Mouse (Mus musculus): ENCODE measurements around the gene Slc22a23. TPM values are rescaled to one million over a fixed set of nuclear protein-coding genes. Genes with fewer than 3 reads are reported as not detected.

Slc22a23 gene
- polyA plus RNA-seq, 1 experiment from 2014 or later, result 11.6 TPM

- no peak overlapping the region for H3K4me3 ChIP-seq (ENCODE audit: low read depth, low read length)
- H3K9me3 ChIP-seq (ENCODE audit: control insufficient read depth, low read length), result no peaks in the 10 kb centered on the region
- H3K36me3 ChIP-seq (ENCODE audit: control insufficient read depth, insufficient read depth, low read length), result no peaks in the 10 kb centered on the region
- no peak overlapping the region for H3K9ac ChIP-seq (ENCODE audit: low read depth, low read length)
- H3K4me2 ChIP-seq, result no peak overlapping the region; the same call in 1 of the 2 replicates
- peaks cover 58% of the 10 kb centered on the region for H3K27me3 ChIP-seq (replicated peaks; ENCODE audit: control insufficient read depth, insufficient read depth, low read length)
- 35% methylated on average over 6 of the region's 6 CpGs for whole genome bisulfite sequencing
- peaks cover 18% of the 10 kb centered on the region for H3K4me1 ChIP-seq (replicated peaks; ENCODE audit: control insufficient read depth, insufficient read depth, low read length)
- no peak for ATAC-seq (replicated peaks; ENCODE audit: low FRiP score)
- no peak overlapping the region for H3K27ac ChIP-seq (ENCODE audit: low read depth, low read length)
- DNase-seq (ENCODE audit: low spot score), result no peak
These were observed 212.1 kb downstream of the Slc22a23 start for GRCm38 (mm10) chr13:34132875-34133274.

GRCm38 (mm10) chr13:34132299-34132698, 212.7 kb downstream of the Slc22a23 start:
- no peak for DNase-seq (ENCODE audit: low spot score)
- Histone ChIP-seq H3K27ac (ENCODE audit: low read depth, low read length) (no peak overlapping the region), H3K36me3 (ENCODE audit: control insufficient read depth, insufficient read depth, low read length) (no peaks in the 10 kb centered on the region), H3K27me3 (replicated peaks; ENCODE audit: control insufficient read depth, insufficient read depth, low read length) (peaks cover 54% of the 10 kb centered on the region), H3K4me3 (ENCODE audit: low read depth, low read length) (peak overlapping the region; percentile 11; the same call in 1 of the 2 replicates), H3K4me1 (replicated peaks; ENCODE audit: control insufficient read depth, insufficient read depth, low read length) (peaks cover 18% of the 10 kb centered on the region), H3K9ac (ENCODE audit: low read depth, low read length) (no peak overlapping the region), H3K9me3 (ENCODE audit: control insufficient read depth, low read length) (no peaks in the 10 kb centered on the region), H3K4me2 (peak overlapping the region; percentile 91)
- 3% methylated on average over 15 of the region's 15 CpGs for WGBS
- no peak for ATAC-seq (replicated peaks; ENCODE audit: low FRiP score)

GRCm38 (mm10) chr13:34131708-34132060, 213.3 kb downstream of the Slc22a23 start:
- Histone ChIP-seq H3K4me3 (ENCODE audit: low read depth, low read length) (peak overlapping the region; percentile 66), H3K4me1 (replicated peaks; ENCODE audit: control insufficient read depth, insufficient read depth, low read length) (peaks cover 18% of the 10 kb centered on the region), H3K27me3 (replicated peaks; ENCODE audit: control insufficient read depth, insufficient read depth, low read length) (peaks cover 54% of the 10 kb centered on the region), H3K27ac (ENCODE audit: low read depth, low read length) (no peak overlapping the region), H3K36me3 (ENCODE audit: control insufficient read depth, insufficient read depth, low read length) (no peaks in the 10 kb centered on the region), H3K9me3 (ENCODE audit: control insufficient read depth, low read length) (no peaks in the 10 kb centered on the region), H3K4me2 (peak overlapping the region; percentile 91), H3K9ac (ENCODE audit: low read depth, low read length) (peak overlapping the region; percentile 1; the same call in 1 of the 2 replicates)
- WGBS, result 6% methylated on average over 10 of the region's 10 CpGs
- ATAC-seq (replicated peaks; ENCODE audit: low FRiP score) (no peak), DNase-seq (ENCODE audit: low spot score) (peak; percentile 54)

GRCm38 (mm10) chr13:34131011-34131707, 213.8 kb downstream of the Slc22a23 start:
- H3K9ac ChIP-seq (ENCODE audit: low read depth, low read length), result peak overlapping the region; percentile 1; the same call in 1 of the 2 replicates
- under 1% methylated on average over 24 of the region's 24 CpGs for WGBS
- ATAC-seq (replicated peaks; ENCODE audit: low FRiP score), result peak; percentile 61; the same call in 1 of the 2 replicates

GRCm38 (mm10) chr13:34130226-34130731, 214.7 kb downstream of the Slc22a23 start, which contains the start of gene Tubb2b:
TSS of gene Tubb2b (minus strand) at chr13:34130466.
- H3K4me3 ChIP-seq (ENCODE audit: low read depth, low read length), result peak within 1 kb of the TSS; percentile 66
- DNase-seq (ENCODE audit: low spot score) (peak; percentile 77), ATAC-seq (replicated peaks; ENCODE audit: low FRiP score) (peak; percentile 71)
- H3K9me3 ChIP-seq (ENCODE audit: control insufficient read depth, low read length), result no peaks in the 10 kb centered on the region
- peaks cover 51% of the 10 kb centered on the region for H3K27me3 ChIP-seq (replicated peaks; ENCODE audit: control insufficient read depth, insufficient read depth, low read length)
- under 1% methylated on average over 26 of the region's 26 CpGs for WGBS
- H3K36me3 ChIP-seq (ENCODE audit: control insufficient read depth, insufficient read depth, low read length), result no peaks in the 10 kb centered on the region
- H3K27ac ChIP-seq (ENCODE audit: low read depth, low read length), result no peak within 1 kb of the TSS
- H3K4me2 ChIP-seq, result peak within 1 kb of the TSS; percentile 91
- H3K4me1 ChIP-seq (replicated peaks; ENCODE audit: control insufficient read depth, insufficient read depth, low read length), result peaks cover 18% of the 10 kb centered on the region
- H3K9ac ChIP-seq (ENCODE audit: low read depth, low read length), result peak within 1 kb of the TSS; percentile 41; the same call in 1 of the 2 replicates

More at GRCm38 (mm10) chr13:34131011-34131707, 213.8 kb downstream of the Slc22a23 start:
- Histone ChIP-seq H3K4me3 (ENCODE audit: low read depth, low read length) (peak overlapping the region; percentile 66), H3K9me3 (ENCODE audit: control insufficient read depth, low read length) (no peaks in the 10 kb centered on the region), H3K27ac (ENCODE audit: low read depth, low read length) (no peak overlapping the region), H3K4me1 (replicated peaks; ENCODE audit: control insufficient read depth, insufficient read depth, low read length) (peaks cover 18% of the 10 kb centered on the region), H3K36me3 (ENCODE audit: control insufficient read depth, insufficient read depth, low read length) (no peaks in the 10 kb centered on the region), H3K4me2 (peak overlapping the region; percentile 91), H3K27me3 (replicated peaks; ENCODE audit: control insufficient read depth, insufficient read depth, low read length) (peaks cover 54% of the 10 kb centered on the region)
- peak; percentile 71 for DNase-seq (ENCODE audit: low spot score)

- DNase-seq (ENCODE audit: low spot score), result peak; percentile 52
- no peaks in the 10 kb centered on the region for H3K36me3 ChIP-seq (ENCODE audit: control insufficient read depth, insufficient read depth, low read length)
- H3K4me2 ChIP-seq, result peak overlapping the region; percentile 91
- peak overlapping the region; percentile 41; the same call in 1 of the 2 replicates for H3K9ac ChIP-seq (ENCODE audit: low read depth, low read length)
- H3K4me3 ChIP-seq (ENCODE audit: low read depth, low read length), result peak overlapping the region; percentile 66
- H3K27me3 ChIP-seq (replicated peaks; ENCODE audit: control insufficient read depth, insufficient read depth, low read length), result peaks cover 47% of the 10 kb centered on the region
- 2% methylated on average over 31 of the region's 31 CpGs for WGBS
- ATAC-seq (replicated peaks; ENCODE audit: low FRiP score), result no peak; the same call in 1 of the 2 replicates
- peaks cover 18% of the 10 kb centered on the region for H3K4me1 ChIP-seq (replicated peaks; ENCODE audit: control insufficient read depth, insufficient read depth, low read length)
- no peak overlapping the region for H3K27ac ChIP-seq (ENCODE audit: low read depth, low read length)
- no peaks in the 10 kb centered on the region for H3K9me3 ChIP-seq (ENCODE audit: control insufficient read depth, low read length)
These were observed 215.3 kb downstream of the Slc22a23 start for GRCm38 (mm10) chr13:34129485-34130225.

Other genes starting within 250 kb of the Slc22a23 start
- gene Tubb2b, start 214.7 kb downstream of the Slc22a23 start, polyA plus RNA-seq (2014; fragmentation: Nextera tagmentation; extraction: Ambion mirVana), result 7.6 and 7.7 TPM in 2 replicates
- 85.0 and 91.4 TPM in 2 replicates for gene Psmg4, start 182.2 kb downstream of the Slc22a23 start, polyA plus RNA-seq (2014; fragmentation: Nextera tagmentation; extraction: Ambion mirVana)